Mouse (Mus musculus) testis, postnatal 14 days (tissue): ENCODE results near the gene Ank3.
A peak's percentile ranks its signal among the peaks of the same experiment; 100 is the strongest.

Source experiments
- DNase-seq: peaks from one replicate; pipeline ENCODE4 v3.0.0; 2021; ENCODE audit warnings: low spot score

Gene Ank3

GRCm38 (mm10) chr10:69781491-69781890 lies 382.9 kb downstream of the Ank3 start:
- peak; percentile 65 for DNase-seq

GRCm38 (mm10) chr10:69785235-69785634 lies 386.7 kb downstream of the Ank3 start:
- no peak for DNase-seq

- DNase-seq = no peak
Observed at GRCm38 (mm10) chr10:69785692-69786091, 387.1 kb downstream of the Ank3 start.

GRCm38 (mm10) chr10:69786220-69786993 lies 387.8 kb downstream of the Ank3 start:
- no peak for DNase-seq

GRCm38 (mm10) chr10:69787379-69787778 lies 388.8 kb downstream of the Ank3 start:
- no peak for DNase-seq

- no peak for DNase-seq
Observed at GRCm38 (mm10) chr10:69790606-69791005, 392.0 kb downstream of the Ank3 start.

- no peak for DNase-seq
Observed at GRCm38 (mm10) chr10:69791951-69792350, 393.4 kb downstream of the Ank3 start.

GRCm38 (mm10) chr10:69792400-69792799 lies 393.8 kb downstream of the Ank3 start:
- DNase-seq = no peak

- peak; percentile 66 for DNase-seq
Observed at GRCm38 (mm10) chr10:69793079-69793478, 394.5 kb downstream of the Ank3 start.

- DNase-seq = no peak
Observed at GRCm38 (mm10) chr10:69795656-69796055, 397.1 kb downstream of the Ank3 start.

GRCm38 (mm10) chr10:69796421-69796886 lies 397.9 kb downstream of the Ank3 start:
- no peak for DNase-seq

- no peak for DNase-seq
Observed at GRCm38 (mm10) chr10:69803135-69803756, 404.7 kb downstream of the Ank3 start.

- no peak for DNase-seq
Observed at GRCm38 (mm10) chr10:69804613-69805012, 406.0 kb downstream of the Ank3 start.

- no peak for DNase-seq
Observed at GRCm38 (mm10) chr10:69810785-69811184, 412.2 kb downstream of the Ank3 start.

GRCm38 (mm10) chr10:69813823-69814522 lies 415.4 kb downstream of the Ank3 start:
- DNase-seq = no peak

- DNase-seq = no peak
Observed at GRCm38 (mm10) chr10:69821245-69821644, 422.7 kb downstream of the Ank3 start.

- DNase-seq = no peak
Observed at GRCm38 (mm10) chr10:69828770-69829169, 430.2 kb downstream of the Ank3 start.

GRCm38 (mm10) chr10:69829236-69829635 lies 430.7 kb downstream of the Ank3 start:
- DNase-seq = no peak

- no peak for DNase-seq
Observed at GRCm38 (mm10) chr10:69831568-69831967, 433.0 kb downstream of the Ank3 start.

- no peak for DNase-seq
Observed at GRCm38 (mm10) chr10:69832241-69832640, 433.7 kb downstream of the Ank3 start.

- DNase-seq = no peak
Observed at GRCm38 (mm10) chr10:69832822-69833221, 434.2 kb downstream of the Ank3 start.

- peak; percentile 14 for DNase-seq
Observed at GRCm38 (mm10) chr10:69834700-69835099, 436.1 kb downstream of the Ank3 start.

GRCm38 (mm10) chr10:69845749-69846148 lies 447.2 kb downstream of the Ank3 start:
- DNase-seq = peak; percentile 14
